Mouse (Mus musculus): Measurements from ENCODE around the gene Dnajc11.

Dnajc11 gene

DNA sequence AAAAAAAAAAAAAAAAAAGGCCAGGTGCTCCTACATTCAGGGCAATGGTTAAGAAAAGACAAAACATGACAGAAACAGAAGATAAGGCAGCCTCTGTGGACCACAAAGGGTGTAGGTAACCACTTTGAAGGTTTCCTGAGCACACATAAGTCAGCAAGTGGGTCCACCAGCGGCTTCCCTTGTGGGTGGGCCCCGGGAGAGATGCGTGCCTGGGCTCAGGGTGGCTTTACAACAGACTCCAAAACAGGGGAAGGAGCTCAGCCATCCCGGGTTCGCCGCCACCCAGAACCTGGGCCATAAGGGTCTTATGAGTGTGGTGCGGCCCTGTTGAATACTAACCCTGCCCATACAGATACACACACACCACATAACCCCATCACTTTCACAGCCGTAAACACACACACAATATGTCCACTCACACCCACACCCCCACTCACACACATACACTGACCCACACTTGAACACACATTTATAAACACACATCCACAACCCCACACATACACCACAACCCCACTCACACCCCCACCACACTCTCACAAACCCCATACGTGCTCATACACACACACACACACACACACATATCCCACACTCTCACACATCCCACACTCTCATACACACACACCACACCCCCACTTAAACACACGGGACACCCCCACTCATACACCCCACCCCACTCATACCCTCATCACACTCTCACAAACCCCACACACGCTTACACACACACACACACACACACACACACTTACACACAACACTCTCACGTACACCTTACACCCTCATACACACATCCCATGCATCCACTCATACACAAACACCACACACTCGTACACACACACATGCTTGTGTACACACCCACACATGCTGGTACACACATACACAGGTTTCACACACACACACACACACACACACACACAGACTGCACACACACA is 651 bp upstream of the Dnajc11 start:
- no peak for DNase-seq (ENCODE audit: low read depth, low spot score)

- DNase-seq (ENCODE audit: low read depth, low spot score): no peak
Measured at GRCm38 (mm10) chr4:151934215-151934572, 703 bp downstream of the Dnajc11 start.

- DNase-seq (ENCODE audit: low read depth, low spot score): no peak
Measured at GRCm38 (mm10) chr4:151937441-151937840, 4.0 kb downstream of the Dnajc11 start.

GRCm38 (mm10) chr4:151938089-151938488 is 4.6 kb downstream of the Dnajc11 start:
- no peak for DNase-seq (ENCODE audit: low read depth, low spot score)

DNA sequence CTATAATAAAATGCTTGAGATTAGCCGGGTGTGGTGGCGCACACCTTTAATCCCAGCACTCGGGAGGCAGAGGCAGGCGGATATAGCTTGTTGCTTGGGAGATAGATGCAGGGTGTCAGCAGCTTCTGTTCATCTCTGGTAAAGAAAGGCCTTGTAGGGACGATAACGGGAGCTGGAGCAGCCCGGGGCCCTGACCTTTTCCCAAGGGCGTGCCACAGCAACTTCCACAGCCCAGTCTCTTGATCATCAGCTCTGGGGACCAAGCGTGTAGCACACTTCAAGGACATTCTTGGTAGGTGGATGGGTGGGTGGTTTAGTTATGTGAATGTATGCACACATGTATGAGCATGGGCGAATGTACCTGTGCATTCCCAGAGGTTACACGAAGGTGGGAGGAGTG is 12.7 kb downstream of the Dnajc11 start:
- no peak for DNase-seq (ENCODE audit: low read depth, low spot score)

DNA sequence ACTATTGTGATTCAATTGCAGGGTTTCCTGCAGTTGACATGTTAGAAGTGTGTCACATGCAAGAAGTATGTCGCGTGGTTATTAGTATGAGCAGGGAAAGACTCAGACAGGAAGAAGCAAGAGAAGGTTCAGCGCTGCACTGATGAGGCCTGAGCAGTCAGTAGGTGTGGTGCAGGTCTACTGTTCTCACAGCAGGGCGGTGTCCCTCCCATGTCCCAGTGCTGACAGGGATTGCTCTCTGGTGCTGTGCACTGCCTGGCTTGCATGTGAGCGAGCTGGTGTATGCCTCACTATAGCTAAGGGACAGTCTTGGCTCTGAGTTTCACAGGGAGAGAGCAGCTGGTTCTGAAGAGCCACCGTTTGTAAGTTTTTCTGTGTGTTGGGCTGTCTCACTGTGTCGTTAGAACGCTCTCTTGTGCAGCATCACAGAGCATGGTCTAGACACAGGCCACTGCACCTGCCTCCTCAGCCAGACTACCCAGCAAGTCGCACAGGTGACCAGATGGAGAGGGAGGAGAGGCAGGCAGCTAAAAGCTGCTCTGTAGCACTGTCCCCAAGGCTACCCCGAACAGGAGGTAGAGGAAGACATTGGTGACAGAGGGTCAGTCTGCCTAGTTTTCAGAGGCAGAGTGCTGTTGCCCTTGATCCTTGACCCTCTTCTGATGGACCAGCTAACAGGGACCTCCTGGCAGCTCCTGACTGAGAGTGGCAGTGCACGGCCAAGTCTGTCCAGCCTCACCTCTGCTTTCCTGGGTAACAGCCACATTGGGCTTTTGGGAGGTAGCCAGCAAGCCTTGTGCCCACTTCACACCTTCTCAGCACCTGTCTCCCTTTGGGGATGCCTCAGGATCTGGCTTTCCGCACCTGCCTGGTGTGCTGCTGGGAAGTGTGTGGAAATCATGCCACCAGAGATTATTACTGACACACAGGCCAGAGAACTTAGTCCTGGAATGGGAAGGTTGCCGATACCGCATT is 15.3 kb downstream of the Dnajc11 start:
- no peak for DNase-seq (ENCODE audit: low read depth, low spot score)

DNA sequence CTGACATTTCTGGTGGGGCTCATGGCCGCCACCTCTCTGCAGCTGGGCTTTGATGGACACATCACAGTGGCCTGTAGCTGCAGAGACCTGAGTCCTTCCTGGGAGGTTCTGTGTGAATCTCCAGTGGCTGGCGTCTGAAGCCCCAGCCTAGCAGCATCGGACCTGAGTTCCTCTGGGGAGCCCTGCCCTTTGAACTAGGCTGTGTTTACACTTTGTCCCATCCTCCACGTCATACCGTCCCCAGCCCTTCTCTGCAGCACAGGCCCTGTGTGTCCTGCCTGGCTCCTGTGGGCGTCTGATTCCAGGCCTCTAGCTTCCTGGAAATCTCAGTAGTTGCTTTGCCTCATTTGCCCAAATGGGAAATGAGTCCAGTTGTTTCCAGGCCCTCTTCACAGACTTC is 19.7 kb downstream of the Dnajc11 start:
- DNase-seq (ENCODE audit: low read depth, low spot score): no peak

DNA sequence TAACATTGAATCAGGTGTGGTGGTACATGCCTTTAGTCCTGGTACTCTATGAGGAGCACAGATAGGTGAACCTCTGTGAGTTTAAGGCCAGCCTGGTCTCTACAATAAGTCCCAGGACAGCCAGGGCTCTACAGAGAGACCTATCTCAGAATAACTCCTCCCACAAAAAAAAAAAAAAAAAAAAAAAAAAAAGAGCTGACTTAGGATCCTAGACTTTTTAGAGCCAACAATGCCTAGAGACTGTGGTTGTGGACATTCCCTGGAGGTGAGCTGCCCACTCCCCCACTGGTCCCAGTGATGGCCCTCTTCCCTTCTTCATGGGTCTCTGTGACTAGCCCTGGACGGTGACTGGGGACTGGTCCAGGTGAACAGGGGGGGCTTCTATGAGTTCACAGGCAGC is 22.3 kb downstream of the Dnajc11 start:
- no peak for DNase-seq (ENCODE audit: low read depth, low spot score)

DNA sequence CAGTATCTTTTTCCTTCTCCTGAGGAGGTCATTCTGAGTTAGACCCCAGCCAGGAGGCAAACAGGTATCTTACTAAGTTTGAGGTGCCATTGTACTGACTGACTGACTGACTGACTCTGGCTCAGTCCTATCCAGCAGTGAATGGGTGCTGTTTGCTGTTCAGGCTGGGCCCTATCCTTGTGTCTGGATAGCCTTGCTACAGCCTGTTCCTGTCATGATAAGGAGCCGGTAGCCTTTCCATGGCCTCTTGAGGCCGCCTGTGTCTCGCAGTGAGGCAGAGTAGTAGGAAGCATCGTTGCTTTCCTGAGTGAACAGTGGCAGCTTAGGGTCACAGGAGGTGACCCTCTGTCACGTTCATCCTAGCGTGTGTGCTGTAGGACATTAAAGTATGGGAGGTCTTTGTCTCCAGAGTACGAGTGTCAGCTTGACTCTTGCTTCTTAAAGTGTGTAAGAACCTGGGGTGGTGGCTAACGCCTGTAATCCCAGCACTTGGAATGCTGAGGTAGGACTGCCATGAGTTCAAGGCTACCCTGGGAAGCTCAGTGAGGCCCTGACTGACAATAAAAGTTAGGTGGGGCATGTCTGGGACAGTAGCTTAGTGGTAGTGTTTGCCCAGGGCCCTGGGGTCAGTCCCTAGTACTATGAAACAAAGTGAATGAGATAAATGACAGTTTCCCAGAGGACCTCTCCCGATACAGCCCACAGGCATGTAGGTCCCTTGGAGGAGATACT is 24.3 kb downstream of the Dnajc11 start:
- no peak for DNase-seq (ENCODE audit: low read depth, low spot score)

DNA sequence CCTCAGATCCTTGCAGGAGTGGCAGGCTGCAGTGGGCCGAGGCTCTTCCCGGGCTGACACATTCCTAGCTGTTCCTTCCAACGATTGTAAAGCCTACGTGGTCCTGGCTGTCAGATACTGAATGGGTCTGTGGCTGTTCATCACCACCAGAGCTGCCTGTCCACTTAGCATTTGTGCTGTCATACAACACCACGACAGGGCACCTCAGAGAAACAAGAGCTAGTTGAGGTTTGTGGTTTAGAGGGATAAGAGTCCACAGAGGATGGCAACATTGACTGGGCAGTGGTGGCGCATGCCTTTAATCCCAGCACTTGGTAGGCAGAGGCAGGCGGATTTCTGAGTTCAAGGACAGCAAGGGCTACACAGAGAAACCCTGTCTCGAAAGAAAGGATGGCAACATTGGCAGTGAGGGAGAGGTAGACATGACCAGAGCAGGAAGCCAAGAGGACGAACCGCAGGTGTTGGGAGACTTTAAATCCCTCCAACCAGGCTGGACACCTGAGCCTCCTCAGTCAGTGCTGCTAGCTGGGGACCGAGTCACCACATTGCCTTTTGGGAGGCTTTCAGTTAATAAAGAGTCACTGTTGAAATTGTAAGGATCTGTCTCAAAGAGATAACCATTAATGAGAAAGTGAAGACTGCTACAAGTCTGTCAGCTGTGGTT is 26.5 kb downstream of the Dnajc11 start:
- no peak for DNase-seq (ENCODE audit: low read depth, low spot score)

- DNase-seq (ENCODE audit: low read depth, low spot score): no peak
Measured at GRCm38 (mm10) chr4:151960513-151960854, 27.0 kb downstream of the Dnajc11 start.

- no peak for DNase-seq (ENCODE audit: low read depth, low spot score)
Measured at GRCm38 (mm10) chr4:151962817-151963216, 29.3 kb downstream of the Dnajc11 start.

GRCm38 (mm10) chr4:151968204-151968921 is 34.9 kb downstream of the Dnajc11 start:
- DNase-seq (ENCODE audit: low read depth, low spot score): no peak

GRCm38 (mm10) chr4:151972221-151972967 is 38.9 kb downstream of the Dnajc11 start:
- no peak for DNase-seq (ENCODE audit: low read depth, low spot score)

- no peak for DNase-seq (ENCODE audit: low read depth, low spot score)
Measured at GRCm38 (mm10) chr4:151975441-151975840, 42.0 kb downstream of the Dnajc11 start.

DNA sequence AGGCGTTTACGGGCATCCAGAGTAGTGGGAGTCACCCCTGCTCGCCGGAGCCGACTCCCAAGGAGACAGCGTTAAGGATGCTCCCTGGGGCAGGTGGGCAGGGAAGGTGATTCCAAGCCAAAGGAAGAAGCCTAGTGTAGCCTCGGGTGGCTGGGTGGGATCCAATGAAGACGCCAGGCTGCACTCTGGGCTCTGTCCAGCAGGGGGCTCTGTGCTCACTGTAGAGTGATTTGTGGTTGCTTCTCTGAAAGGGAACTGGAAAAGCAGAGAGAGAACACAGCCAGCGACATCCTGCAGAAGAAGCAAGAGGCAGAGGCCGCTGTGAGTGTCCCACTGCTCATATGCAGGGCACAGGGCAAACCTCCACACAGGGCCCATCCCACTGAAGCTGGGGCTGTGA is 44.3 kb downstream of the Dnajc11 start:
- peak; percentile 28 for DNase-seq (ENCODE audit: low read depth, low spot score)

- no peak for DNase-seq (ENCODE audit: low read depth, low spot score)
Measured at GRCm38 (mm10) chr4:151980699-151981098, 47.2 kb downstream of the Dnajc11 start.

DNA sequence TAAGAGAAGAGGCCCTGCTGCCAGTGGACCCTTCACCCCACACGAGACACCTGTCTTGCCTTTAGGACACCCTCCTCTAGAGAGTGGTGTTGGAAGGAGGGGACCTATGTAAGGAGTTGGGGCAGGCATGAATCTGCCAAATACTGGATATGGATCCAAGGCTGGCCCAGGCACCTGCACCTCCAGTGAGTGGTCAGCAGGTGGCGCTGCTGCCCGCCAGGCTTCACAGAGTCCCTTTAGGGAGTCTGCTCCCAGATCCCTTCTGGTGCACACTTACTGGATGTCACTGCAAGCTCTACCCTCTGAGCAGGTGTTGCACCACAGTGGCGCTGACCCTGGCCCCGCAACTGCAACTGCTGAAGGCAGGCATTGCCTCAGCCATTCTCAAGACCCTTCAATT is 47.9 kb downstream of the Dnajc11 start:
- DNase-seq (ENCODE audit: low read depth, low spot score): peak; percentile 30

GRCm38 (mm10) chr4:151983043-151983442 is 49.6 kb downstream of the Dnajc11 start:
- no peak for DNase-seq (ENCODE audit: low read depth, low spot score)

DNA sequence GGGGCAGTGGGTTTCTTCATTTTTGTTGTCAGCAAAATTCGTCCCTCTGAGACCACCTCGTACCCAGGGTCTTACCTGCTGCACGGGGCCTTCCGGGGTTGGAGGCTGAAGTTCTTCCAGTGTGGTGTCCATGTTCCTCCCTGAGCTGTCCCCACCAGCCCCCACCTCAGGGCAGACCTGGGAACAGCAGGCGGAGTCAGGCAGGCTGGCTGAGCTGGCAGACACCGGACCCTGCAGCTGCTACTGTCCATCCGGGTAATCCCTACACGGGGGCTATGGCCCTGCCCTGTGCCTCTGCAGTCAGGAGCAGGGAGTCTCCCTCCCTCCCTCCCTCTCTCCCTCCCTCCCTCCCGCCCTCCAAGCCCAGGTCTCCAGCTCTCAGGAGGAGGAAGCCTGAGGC is 50.1 kb downstream of the Dnajc11 start:
- no peak for DNase-seq (ENCODE audit: low read depth, low spot score)

Data from brain, embryonic 18.5 days (tissue).